Mouse (Mus musculus): ENCODE data around the gene Gm28047.

DNA sequence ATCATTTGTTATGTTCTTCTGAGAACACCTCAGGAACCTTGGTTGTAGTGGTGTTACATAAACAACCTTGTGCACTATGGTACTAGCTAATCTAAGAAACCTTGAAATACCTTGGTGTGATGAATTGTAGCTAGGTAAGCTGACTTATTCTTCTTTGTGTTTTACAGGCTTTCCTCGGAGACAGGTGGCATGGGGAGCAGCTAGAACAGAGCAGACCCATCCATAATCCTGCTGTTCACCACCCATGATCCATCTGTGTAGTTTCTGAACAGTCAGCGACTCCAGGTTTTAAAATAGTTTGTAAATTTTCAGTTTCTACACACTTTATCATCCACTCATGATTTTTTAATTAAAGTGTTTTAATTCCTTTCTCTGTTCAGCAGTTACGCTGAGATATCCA, 126.5 kb downstream of the Gm28047 start:
- TF ChIP-seq CTCF (IDR thresholded peaks at IDR 0.05) (no peak), EP300 (IDR thresholded peaks at IDR 0.05; ENCODE audit: insufficient read depth, low read depth, low read length) (no peak), POLR2A (IDR thresholded peaks at IDR 0.05; ENCODE audit: insufficient read depth, low read depth, low read length) (no peak)
